Mouse (Mus musculus): ENCODE data around the gene Gfi1b.
A peak's percentile ranks its signal among the peaks of the same experiment; 100 is the strongest.

GRCm38 (mm10) chr2:28596998-28597397 lies 24.8 kb downstream of the Gfi1b start:
- TF ChIP-seq CTCF (IDR thresholded peaks at IDR 0.05; ENCODE audit: low read depth) (peak; percentile 92), EP300 (IDR thresholded peaks at IDR 0.05; ENCODE audit: low read depth) (peak; percentile 45; the same call in 1 of the 2 replicates)
